Mouse (Mus musculus) layer of hippocampus, adult 9-10 months (tissue): ENCODE results near the gene Pycr1.

Experiments used
- DNase-seq: peaks from one replicate; pipeline ENCODE4 v3.0.0; 2022; ENCODE audit warnings: low spot score

Gene Pycr1

GRCm38 (mm10) chr11:120657301-120657700 is 13.7 kb upstream of the Pycr1 start:
- no peak for DNase-seq

DNA sequence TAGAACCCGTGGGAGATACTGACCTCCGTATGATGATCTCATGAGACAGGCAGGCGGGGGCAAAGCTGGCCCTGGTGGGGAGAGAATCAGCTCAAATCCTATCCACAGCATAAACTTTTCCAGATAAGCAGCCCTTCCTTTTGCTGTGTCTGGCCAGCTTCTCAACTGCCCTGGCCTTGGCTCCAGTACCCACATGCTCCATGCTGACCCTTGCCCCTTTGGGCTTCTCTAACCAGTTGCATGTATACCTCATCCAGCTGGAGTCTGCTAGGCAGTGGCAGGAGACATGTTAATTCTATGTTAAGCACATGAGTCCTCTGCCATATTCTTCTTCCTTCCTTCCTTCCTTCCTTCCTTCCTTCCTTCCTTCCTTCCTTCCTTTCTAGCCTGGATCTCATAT is 11.2 kb upstream of the Pycr1 start:
- no peak for DNase-seq

DNA sequence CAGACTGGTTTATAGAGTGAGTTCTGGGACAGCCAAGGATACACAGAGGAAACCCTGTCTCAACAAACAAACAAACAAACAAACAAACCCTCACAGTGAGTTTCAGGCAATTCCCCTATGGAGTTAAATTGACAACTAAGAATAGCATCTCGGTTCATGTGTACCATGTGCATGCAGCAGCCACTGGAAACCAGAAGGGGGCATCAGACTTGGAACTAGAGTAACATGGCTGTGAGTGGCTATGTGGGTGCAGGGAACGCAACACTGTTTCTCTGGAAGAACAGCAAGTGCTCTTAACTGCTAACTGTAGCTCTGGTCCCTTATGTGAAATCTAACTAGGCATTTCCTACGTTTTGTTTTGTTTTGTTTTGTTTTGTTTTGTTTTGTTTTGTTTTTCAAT is 8.3 kb upstream of the Pycr1 start:
- no peak for DNase-seq

- no peak for DNase-seq
Observed at GRCm38 (mm10) chr11:120648001-120648476, 4.5 kb upstream of the Pycr1 start, which contains the start of gene Myadml2. Gene Myadml2, minus strand, starts transcription at chr11:120648158.

- no peak for DNase-seq
Observed at GRCm38 (mm10) chr11:120647047-120647830, 3.7 kb upstream of the Pycr1 start.

DNA sequence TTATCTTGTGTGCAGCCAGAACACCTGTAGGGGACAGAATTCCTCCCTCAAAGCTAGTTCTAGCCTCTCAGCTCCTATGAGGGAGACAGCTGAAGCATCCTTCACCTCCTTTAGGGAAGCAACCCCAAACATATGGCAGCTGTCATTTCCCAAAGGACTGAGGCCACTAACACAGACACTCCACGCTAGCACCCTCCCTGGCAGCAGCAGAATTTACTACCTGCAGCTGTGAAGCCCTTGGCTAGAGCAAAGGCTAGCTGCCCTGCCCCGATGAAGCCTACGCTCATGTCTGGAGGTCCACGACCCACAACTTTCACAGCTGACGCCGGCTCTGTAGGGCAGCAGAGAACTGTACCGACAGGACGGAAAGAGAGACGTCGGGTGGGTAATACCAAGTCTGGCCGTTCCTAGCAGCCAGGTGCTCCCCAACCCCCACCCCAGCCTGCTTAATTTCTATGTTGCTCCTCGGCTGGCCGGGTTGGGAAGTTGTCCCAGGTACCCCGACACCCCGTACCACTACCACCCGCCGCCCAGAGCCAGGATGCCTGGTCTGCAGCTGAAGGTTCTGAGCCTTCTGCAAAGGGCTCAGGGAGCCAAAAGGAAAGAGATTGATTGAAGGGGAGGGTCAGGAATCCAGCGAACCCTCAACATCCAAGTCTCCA is 499 bp downstream of the Pycr1 start:
- no peak for DNase-seq

DNA sequence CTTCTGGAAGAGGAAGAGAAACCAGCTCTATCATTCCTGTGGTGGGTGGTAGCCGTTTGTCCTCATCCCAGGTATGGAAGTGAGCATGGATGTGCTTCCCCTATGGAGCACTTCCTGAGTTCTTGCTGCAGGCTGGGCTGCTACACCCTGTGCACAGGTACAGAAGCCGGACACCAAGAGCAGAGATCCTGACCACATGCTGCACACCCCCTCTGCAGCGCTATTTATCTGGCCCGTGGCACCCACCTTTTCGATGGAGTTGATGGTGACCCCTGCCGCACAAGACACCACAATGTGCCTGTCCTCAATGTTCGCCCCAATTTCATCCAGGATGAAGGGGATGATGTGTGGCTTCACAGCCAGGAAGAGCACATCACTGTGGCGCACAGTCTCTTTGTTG is 1.7 kb downstream of the Pycr1 start:
- no peak for DNase-seq

GRCm38 (mm10) chr11:120641255-120641654 is 2.3 kb downstream of the Pycr1 start:
- DNase-seq: no peak

- DNase-seq: no peak
Observed at GRCm38 (mm10) chr11:120634810-120635209, 8.8 kb downstream of the Pycr1 start.

GRCm38 (mm10) chr11:120633520-120634343 is 9.8 kb downstream of the Pycr1 start, which contains the start of gene Mafg:
Gene Mafg, minus strand, starts transcription at chr11:120633600.
- peak; percentile 78 for DNase-seq

GRCm38 (mm10) chr11:120632559-120633519 is 10.7 kb downstream of the Pycr1 start:
- DNase-seq: no peak

GRCm38 (mm10) chr11:120631726-120632448 is 11.7 kb downstream of the Pycr1 start:
- DNase-seq: no peak

DNA sequence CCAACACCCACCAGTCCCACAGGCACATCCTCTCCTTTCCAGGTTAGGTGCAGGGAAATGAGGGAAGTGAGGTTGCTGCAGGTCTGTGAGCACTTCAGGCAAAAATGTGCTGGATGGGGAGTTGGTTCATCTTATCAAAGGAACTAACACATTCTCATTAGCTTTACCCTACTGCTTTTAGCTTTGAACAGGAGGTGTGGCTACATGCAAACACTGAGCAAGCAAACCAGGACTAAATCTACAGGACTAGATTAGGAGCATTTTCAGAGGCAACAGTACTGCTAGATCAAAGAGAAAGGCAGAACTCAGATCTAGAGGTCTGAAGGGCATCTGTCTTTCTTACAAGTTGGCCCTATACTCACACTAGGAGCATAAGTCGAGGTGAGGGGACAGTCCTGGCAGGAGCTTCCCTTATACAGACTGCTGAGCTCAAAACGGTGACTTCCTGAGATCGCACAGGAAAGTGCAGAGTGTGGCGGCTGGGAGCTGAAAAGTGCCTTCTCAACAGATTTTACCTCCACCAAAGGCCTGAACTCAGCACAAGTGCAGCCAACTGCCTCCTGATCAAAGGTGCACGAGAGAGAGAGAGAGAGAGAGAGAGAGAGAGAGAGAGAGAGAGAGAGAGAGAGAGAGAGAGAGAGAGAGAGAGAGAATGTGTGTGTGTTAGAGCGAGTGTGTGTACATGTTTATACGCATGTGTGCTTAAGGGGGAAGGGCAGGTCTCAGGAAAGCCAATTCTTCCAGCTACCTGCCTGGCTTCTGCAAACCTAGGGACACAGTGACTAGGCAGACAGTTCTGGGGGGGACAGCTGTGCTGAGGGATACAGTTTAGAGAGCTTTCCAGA is 12.5 kb downstream of the Pycr1 start:
- DNase-seq: no peak

- no peak for DNase-seq
Observed at GRCm38 (mm10) chr11:120630401-120630871, 13.1 kb downstream of the Pycr1 start.

DNA sequence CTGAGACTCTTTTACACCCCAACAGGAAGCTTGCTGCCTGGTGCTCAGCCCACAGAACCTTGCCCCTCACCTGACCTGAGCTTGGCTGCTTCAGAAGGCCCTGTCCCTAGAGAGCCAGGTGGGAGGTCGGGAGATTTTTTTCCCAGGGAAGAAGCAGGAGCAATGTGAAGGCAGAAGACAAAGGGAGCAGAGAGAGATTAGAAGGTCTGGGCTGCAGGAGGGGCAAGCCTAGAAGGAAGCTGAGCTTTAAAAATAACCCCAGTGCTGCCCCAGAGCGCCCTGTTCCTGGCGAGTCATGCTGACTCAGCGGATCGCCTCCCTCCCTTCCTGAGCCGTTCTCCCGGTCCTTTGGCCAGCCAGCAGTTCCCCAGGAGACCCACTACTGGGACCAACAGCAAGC is 13.7 kb downstream of the Pycr1 start:
- DNase-seq: no peak

GRCm38 (mm10) chr11:120629341-120629730 is 14.2 kb downstream of the Pycr1 start:
- DNase-seq: no peak

DNA sequence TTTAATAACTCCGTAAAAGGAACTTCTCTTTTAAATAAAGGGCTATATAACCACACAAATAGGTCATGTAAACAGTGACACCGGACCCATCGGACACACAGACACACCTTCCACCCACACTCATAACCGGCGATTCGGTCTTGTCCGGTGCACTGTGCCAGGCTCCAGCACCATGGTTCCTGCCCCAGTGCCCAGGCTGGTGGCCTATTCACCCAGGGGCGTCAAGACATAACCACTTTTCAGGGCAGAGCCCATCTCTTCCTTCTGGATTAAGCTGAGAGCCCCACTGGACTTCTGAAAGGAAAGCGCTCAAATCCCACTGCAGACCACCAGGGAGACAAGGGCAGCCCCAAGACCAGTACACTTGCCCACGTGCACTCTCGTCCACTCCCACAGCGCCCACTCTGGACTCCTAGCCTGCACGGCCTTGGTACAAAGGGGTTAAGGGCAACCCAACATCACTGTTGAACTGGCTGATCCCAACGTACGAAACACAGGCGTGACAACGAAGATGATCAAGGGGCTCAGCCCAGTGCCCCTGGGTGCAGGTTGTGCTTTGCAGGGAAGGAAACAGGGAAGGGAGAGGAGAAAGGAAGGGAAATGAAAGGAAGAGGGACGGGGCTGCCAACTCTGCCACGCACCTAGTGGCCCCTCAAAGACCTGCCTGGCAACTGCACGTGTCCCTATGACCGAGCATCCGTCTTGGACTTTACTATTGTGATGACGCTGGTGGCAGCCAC is 14.8 kb downstream of the Pycr1 start:
- DNase-seq: no peak

GRCm38 (mm10) chr11:120627468-120628300 is 15.9 kb downstream of the Pycr1 start:
- no peak for DNase-seq
